Mouse (Mus musculus) heart, postnatal 10 days (tissue): ENCODE measurements around the gene 1700028P14Rik. TPM values are rescaled to one million over a fixed set of nuclear protein-coding genes. Genes with fewer than 3 reads are reported as not detected.

Experiments
- total RNA-seq, 2 experiments: library from RNA; stranded (reverse); gene quantifications; 2 replicates each; pipeline ENCODE4 v1.2.3; 2021

1700028P14Rik gene
- total RNA-seq, 2 experiments from 2014 or later: not detected

Other genes starting within 250 kb of the 1700028P14Rik start
- gene Mamdc2, start 204.4 kb downstream of the 1700028P14Rik start, total RNA-seq: 1 to 10 TPM; 3.8 to 4.4 TPM
- 10 to 100 TPM; 24.9 to 26.4 TPM for gene Ptar1, start 34.6 kb upstream of the 1700028P14Rik start, total RNA-seq
- 1 to 10 TPM; 7.3 to 7.6 TPM for gene Apba1, start 106.1 kb upstream of the 1700028P14Rik start, total RNA-seq